Mouse (Mus musculus): ENCODE data around the gene BC029722. TPM values are rescaled to one million over a fixed set of nuclear protein-coding genes. Genes with fewer than 3 reads are reported as not detected.
A peak's percentile ranks its signal among the peaks of the same experiment; 100 is the strongest.

The BC029722 gene
- total RNA-seq, 2 experiments from 2014 or later, result 37.2 to 38.1 TPM

DNA sequence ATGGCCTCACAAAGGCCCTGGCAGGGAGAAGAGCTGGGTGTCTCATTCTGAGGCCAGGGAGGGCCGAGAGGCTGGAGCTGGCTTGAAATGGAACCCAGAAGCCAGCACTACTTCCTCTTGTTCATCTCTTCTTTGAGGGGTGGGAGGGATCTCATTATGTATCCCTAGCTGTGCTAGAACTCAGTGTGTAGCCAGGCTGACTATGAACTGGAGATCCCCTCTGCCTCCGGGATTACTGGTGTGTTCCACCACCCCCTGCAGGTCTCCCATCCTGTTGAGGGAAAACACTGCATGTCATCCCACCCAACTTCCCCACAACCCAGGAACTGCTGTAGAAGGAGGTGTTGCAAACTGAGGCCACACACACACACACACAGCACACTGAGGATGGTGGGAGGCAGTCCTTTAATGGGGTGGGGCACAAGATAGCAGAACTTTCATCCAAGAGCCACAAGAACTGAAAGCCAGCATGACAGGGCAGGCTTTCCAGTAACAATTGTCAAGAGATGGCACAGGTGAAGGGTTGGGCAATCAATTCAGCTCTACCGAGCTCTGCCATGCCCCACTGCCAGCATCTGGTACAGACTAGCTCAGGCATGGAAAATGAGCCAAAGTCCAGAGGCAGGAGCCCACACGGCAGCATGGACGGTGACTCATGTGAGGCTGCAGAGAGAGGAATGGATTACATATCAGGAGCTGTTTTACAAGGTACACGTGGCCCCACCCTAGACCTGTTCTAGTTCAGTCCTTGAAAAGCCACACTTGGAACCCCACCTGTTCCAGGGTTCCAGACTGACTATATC lies 424 bp upstream of the BC029722 start:
- no peak for DNase-seq (ENCODE audit: low spot score in 2 of 2)

DNA sequence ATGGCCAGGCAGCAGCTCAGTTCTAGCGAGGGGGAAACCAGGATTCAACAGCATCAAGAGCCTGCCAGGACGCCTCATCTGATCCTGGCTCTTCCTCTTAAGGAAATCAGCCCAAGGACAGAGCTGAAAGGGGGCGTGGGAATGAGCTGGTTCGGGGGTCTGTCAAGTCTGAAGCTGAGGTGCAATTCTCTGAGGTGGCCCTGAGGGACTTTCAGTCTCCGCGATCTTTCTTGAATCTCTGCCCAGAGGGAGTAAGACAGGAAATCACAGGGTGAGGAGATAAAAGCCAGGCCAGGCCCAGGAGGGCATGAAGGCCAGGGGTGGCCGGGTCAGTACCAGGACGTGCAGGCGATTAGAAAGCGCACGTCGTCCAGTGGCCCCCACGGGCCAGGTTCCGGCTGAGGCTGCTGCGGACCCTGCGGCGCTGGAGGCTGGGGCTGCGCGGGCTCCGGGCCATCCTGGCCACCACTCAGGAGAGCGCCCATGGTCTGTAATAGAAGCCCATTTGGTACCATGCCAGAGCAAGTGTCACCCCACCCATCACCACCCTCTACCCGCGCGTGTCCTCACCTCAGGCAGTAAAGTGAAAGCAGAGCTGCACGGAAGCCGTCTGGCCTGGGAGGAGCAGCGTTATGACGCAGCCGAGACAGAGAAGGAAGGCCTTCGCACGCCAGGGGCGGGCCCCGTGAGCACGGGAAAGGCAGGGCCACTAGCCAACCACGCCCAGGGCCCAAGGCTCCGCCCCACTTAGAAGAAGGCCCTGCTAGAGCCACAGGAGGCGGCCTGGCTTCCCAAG lies 432 bp downstream of the BC029722 start:
- peak; percentile 91 to 94 for DNase-seq (ENCODE audit: low spot score in 2 of 2)

DNA sequence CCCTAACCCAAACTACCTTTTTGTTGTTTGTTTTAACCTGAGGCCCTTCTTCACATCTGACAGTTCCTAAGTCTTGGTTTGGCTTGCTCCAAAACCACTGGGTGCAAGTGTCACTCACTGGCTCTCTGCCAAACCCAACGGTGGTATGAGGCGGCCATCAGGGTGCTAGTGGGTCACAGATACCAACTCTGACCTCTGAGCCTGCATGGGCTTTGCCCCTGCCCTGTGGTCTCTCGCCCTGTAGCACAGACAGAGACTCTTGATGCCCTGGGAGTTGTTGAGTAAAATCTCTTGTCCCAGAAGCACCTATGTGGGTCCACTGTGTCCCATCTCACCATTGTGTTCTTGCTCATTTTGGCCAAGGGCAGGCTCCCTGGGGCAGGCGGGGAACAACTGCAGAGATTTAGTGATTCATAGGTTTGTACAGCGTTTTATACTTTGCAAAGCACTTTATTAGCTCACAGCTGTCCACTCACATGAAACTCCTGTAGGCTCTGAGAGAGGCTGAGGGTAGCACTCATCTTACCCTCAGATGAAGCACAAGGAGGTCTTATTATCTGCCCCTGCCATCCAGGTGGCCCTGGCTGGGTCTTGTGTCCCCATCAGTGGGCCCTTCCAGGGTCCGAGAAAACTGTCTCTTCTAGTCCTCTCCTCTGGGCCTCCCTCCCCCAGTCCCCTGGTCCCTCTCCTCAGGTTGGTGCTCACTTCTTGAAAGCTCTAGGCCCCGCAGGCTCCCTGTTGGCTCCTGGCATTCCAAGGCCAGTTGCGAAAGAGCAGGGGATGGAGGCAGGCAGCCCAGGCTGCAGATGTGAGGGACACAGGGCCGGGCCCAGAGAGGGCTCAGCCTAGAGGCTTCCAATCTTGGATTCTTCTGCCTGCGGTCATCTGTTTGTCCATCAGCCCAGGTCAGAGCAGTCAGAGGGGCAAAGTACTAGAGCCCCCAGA lies 1.7 kb downstream of the BC029722 start:
- no peak for DNase-seq (ENCODE audit: low spot score in 2 of 2)

DNA sequence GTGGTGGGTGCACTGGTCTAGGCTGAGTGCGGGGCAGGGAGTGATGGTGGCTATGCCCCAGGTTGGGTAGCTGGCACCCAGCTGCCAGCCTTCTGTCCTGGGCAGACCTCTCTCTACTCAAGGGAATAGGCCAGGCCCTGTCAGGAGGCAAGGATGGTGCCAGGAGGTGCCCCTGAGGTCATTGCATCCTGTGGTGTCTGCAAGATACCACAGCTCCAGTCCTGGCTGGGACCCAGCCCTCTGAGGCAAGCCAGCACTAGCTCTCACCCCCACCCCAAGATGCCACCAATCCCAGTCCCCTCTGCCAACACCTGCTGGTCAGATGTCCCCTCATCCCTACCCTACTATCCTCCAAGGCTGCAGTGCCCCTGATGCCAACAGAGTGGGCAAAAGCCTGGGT lies 3.0 kb downstream of the BC029722 start:
- no peak for DNase-seq (ENCODE audit: low spot score in 2 of 2)

DNA sequence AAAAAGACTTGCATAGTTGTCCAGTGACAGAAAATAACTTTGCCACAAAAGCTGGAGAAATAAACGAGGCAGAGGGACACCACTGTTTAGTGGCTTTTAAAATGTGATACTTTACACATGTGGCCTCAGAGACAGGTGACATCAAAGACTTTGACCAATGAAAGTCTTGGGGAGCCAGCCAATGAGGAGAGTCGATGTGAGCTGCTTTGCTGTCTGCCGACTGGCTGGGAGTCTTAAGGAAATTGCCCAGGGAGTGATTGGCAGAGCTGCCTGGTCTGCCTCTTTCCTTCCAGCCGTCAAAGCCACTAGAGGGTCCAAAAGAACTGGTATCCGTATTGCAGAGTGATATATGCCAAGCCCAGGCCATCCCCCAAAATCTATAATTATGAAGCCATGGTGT lies 4.4 kb downstream of the BC029722 start:
- DNase-seq (ENCODE audit: low spot score in 2 of 2), result no peak

DNA sequence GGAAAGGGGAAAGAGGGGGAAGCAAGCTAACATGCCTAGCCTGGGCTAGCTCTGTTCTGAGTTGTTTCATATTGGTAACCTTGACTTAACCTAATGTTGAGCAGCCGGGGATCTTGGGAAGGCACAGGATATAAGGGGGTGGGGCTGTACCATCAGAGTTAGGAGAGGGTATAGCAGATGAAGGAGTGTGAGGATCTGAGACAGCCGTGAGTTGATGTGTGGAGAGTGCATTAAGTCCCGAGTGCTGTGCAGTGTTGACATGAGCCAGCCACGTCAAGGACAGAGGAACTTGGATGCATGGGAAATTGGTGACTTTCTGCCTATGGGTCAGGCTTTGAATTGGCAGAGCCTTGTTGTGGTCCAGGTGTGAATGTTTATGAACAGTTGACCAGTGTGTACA lies 6.6 kb downstream of the BC029722 start:
- no peak for DNase-seq (ENCODE audit: low spot score in 2 of 2)

DNA sequence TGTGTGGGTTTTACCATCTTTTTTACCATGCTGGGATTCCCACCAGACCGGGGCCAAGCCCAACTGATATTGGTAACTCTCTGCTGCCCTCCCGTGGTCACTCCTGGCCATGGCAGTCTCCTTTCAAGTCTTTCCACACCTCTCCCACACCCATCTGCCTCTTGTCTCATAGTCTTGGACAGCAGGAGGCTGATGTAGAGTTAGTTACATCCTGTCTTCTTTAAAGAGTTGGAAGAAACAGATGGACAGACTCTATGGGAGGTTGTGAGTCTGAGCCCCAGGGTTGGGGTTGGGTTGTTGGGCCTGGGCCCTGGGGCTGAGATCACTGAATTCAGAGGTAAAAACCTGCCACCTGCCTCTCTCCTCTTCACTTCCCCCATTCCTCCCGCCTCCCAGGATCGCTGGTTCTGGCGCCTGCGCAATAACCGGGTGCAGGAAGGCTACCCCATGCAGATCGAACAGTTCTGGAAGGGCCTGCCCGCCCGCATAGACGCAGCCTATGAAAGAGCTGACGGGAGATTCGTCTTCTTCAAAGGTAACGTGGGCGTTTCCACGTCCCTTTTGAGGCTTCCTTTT lies 7.3 kb downstream of the BC029722 start:
- peak; percentile 82 to 85 for DNase-seq (ENCODE audit: low spot score in 2 of 2)

DNA sequence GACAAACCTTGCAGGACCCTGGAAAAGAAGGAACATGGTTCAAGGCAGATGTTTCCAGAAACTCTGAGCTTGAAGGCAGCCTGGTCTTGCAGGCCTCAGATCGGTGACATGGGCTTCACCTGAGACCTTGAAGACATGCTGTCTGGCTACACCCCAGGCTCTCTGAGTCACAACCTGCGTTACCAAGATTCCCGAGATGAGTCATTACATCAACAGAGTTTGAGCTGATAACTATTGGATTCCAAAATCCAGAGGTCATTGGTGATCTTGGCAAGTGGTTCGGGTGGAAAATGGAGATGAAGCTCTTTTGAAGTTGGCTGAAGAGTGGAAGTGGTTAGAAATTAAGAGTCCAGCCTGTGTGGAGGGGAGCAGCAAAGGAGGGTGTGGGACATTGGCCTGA lies 9.6 kb downstream of the BC029722 start:
- no peak for DNase-seq (ENCODE audit: low spot score in 2 of 2)

DNA sequence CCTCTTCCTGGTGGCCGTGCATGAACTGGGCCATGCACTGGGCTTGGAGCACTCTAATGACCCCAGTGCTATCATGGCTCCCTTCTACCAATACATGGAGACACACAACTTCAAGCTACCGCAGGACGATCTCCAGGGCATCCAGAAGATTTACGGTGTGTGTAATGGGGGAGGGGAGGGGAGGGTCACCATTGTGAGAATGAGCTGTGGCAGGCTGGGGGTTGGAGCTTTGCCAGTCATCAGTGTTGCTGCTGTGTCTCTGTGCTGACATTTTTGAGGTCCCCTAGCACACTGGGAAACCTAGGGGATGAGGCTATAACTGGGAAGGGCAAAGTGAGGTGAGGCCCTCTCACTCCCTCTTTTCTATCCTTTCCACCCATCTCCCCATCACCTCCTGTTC lies 11.8 kb downstream of the BC029722 start:
- DNase-seq (ENCODE audit: low spot score in 2 of 2), result no peak

DNA sequence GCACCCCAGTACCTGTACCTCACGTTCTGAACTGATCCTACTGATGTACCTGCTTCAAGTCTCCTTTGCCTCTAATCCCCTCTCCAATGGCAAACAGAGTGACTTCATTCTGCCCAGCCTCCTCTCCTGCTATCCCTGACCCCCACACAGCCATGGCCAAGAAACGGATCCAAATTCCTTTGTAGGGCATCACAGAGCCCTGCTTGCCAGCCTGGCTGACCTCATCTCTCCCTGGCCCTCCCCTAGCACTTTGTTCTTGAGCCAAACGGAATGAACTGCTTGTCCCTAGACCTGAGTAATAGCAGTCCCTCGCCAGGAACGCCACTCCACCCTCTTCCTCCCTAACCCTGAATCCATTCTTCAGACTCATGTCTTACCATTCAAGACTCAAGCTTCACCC lies 12.7 kb downstream of the BC029722 start:
- no peak for DNase-seq (ENCODE audit: low spot score in 2 of 2)

DNA sequence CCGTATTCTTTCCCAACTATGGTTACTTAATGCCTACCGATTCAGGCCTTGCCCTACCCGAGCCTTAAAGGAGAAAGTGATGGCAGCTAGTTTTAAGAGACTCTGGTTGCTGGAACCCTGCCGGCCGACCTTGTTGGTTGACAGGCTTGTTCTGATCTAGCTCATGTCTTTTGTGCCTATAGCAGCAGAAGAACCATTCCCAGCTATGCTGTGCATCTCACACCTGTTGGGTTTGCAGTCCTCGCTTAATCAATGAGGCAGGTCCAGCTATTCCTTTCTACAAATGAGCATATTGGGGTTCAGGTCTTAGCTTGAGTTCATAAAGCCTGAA lies 13.3 kb downstream of the BC029722 start:
- DNase-seq (ENCODE audit: low spot score in 2 of 2), result no peak

DNA sequence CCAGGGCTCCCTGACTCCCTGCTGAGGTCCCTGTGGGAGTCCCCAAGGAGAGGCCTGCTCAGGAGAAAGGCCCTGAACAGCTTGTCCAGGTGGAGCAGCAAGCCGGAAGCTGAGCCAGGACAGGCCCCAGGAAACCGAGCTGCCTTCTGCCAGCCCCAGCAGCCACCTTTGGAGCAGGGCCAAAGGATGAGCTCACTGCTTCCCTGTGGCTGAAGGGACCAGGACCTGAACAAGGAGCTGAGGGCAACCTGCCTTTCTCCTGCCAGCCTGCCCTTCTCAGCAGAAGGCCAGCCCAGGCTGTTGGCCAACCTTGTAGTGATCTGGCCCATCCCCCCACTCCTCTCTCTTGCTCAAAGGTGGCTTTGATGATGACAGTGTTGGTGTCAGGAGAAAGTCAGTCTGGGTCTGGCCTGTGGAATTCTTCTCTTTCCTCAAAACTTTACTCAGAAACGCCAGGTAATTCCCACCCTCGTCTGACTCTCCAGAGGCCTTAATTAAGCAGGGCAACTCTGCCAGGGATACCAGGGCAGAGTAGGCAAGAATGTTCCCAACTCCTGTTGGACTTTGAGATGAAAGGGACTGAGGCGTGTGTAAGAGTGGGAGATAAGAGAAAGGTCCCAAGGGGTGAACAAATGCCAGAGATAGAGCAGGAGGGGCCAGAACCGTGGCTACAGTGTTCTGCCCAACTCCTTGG lies 13.8 kb downstream of the BC029722 start:
- DNase-seq (ENCODE audit: low spot score in 2 of 2), result no peak

DNA sequence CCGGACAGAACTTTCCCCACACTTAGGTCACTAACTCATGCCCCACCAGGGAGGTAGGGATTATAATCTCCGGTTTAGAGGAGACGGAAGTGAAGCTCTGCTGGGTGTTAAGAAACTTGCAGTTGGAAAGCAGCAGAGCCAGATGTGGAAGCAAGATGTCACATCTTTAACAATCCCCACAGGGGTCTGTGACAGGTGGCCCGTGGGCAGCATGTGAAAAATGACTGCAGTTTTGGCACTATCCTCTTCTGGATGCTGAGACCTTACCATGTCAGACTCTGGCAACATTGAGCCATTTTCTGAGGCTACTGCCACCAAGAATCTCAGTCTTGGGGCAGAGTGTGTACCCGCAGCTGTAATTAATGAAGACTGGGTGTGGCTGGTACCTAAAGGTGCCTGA lies 15.2 kb downstream of the BC029722 start:
- DNase-seq (ENCODE audit: low spot score in 2 of 2), result no peak

DNA sequence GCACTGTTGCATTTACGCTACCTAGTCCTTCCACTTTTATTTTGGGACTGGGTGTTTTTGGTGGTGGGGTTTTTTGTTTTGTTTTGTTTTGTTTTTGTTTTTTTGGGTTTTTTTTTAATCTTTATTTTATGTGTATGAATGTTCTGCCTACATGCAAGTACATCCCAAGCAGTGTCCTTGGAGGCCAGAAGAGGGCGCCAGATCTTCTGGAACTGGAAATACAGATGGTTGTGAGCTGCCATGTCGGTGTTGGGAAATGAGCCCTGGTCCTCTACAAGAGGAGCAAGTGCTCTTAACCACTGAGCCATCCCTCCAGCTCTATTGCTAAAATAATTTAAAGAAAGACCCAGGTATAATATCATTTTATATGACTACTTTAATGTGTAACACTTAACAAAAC lies 16.5 kb downstream of the BC029722 start:
- no peak for DNase-seq (ENCODE audit: low spot score in 2 of 2)

DNA sequence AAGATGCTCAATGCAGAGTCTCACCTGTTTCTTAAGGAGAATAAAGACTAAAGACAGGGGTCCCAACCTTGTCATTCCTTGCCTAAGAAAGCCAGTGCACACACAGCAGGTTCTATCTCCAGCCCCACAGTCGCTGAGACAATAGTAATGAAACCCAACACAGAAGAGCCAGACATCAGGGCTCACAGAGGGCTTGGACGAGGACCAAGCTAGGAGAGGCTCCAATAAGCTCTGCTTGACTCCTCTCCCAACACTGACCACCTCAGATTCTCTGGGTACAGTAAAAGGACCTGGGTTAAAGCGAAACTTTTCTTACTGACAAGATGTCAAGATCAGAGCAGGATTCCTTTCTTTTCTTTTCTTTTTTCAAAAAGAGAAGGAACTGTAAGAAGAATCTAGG lies 20.6 kb downstream of the BC029722 start:
- no peak for DNase-seq (ENCODE audit: low spot score in 2 of 2)

DNA sequence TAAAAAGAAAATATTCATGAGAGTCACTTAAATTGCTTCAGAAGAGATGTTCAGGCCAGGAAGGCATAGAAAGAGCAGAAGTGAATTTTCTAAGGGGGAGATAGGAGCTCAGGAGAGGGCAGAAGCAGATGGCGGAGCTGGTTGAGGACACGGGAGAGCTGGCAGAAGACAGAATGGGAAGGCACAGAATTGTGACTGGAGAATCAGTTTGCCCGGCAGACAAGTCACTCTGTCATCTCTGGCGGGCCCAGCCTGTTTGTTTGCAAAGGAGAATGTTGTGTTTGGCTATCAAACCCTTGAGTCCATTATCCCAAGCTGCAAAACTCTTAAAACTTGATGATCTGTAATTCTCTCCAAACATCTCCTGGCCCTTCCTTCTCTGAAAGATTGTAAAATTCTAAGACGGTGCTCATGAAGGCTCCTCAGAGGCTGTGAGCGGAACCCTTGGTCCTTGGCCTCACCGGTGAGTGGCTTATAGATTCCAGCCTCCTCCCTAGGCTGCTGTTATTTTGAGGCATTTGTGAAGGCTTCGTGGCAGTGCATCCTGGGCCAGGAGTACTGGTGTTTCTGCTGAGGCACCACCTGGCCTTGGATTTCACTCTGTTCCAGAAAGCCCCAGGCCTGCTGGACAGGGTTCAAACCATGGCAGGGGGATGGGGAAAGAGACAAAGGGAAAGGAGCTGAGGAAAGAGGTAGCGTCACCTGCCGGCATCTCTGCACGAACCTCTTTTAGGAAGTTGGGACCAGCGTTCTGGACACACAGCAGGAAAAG lies 24.4 kb downstream of the BC029722 start:
- no peak for DNase-seq (ENCODE audit: low spot score in 2 of 2)

DNA sequence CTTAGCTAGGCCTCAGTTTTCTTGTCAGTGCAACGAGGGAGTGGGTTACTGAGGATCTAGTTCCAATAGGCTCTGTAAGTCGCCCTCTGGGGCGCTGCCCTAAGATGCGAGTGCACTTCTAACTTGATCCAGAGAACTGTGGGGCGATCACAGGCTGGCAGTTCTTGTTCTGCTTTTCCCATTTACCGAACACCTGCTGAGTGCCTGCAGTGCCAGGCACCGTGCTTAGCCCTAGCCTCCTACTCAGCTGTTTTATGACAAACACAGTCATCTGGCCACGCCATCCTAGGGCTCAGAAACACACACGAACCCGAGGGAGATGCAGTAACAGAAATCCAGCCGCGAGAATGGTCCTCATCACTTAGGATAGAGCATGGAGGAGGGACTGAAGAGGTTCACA lies 26.3 kb downstream of the BC029722 start:
- no peak for DNase-seq (ENCODE audit: low spot score in 2 of 2)

DNA sequence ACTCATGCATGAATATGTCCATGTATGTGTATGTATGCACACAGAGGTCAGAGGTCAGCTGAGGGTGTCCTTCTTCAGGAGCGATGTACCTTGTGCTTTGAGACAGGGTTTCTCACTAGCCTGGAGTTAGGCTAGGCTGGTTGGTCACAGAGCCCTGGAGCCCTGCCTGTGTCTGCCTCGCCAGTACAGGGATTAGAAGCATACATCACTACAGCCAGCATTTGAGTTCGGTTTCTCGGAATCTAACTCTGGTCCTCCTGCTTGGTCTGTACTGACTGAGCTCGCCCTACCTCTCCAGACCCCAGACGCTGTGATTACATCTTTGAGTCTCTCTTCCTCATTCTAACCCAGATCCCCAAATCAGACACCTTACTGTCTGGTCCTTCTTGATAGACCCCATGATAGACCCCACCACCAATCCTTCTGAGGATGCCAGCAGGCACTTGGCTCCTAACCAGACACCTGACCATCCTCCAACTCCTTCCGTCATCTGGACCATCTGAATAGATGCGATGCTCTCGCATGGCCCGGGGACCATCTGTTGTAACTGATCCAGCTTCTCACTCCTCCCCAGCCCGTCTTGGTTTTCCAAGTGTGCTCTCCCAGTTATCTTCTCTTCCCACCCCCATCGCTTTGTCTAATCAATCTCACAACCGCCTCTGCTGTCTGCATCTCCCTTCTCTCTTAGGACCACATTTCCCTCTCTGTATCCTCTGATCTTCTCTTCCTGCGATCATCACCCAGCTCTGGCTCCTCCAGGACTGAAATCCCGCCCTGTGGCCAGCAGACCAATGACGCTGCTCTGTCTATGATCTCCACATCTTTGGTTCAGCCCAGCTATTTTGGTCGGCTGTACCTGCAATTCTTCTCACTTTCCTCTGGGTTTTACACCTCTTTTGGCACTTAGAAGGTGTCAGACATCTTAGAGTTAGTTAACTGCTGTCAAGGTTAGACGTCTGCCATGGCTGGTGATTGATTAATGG lies 31.0 kb downstream of the BC029722 start:
- DNase-seq (ENCODE audit: low spot score in 2 of 2), result no peak

DNA sequence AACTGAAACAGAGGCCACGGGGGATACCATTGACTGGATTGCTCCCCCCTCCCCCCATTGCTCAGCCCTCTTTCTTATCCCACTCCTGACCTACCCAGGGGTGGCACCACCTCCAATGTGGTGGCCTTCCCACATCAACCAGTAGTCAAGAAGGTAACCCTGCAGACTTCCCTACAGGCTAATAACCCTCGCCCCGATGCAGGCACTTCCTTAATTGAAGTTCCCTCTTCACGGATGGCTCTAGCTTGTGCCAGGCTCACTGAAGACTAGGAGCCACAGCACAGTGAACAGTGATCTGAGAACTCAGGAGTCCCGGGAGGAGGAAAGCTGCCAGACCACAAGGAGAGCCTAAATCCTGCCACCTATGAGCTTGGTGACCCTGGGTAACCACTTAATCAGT lies 32.3 kb downstream of the BC029722 start:
- DNase-seq (ENCODE audit: low spot score in 2 of 2), result no peak

All from layer of hippocampus, postnatal 10 days (tissue).